Mouse (Mus musculus): ENCODE data around the gene Gpsm1.
A peak's percentile ranks its signal among the peaks of the same experiment; 100 is the strongest.

Gpsm1 gene

DNA sequence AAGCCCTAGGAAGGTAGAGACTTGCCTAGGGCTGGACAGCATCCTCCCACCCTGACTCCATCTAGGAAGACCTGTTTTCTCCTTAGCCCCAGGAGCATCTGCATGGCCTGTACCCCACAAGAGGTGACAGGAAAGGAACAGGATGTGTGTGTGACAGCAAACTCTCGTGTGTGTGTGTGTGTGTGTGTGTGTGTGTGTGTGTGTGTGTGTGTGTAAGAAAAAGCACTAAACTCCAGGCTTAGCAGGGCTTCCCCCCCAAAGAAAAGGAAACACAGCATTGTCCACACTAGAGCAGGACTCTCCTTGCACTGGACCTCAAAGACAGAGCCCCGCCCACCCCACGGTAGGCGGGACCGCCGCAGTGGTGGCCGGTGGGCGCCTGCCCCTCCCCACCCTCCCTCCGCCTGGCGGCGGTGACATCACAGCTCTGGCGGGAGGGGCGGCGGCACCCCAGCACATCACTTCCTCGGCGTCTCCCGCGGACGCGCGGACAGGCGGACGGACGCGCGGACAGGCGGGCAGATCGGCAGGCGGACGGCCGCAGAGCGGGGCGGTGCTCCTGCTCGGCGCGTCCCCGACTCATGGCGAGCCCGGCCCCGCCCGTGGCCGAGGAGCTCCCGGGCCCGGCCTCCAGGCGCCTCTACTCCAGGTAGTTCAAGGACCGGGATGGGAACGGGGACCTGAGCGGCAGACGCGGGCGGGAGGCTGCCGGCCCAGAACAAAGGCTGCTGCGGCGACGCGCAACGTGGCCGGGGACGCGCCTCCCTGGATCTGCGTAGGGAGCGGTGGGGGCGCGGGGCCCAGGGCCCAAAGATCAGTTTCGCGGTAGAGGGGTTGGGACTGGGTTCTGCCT lies at the start of gene Gpsm1:
Gene Gpsm1 (plus strand): TSS at position 444 of the 853 bp plus-strand sequence.
- no peak for DNase-seq (ENCODE audit: low read depth, low spot score)

DNA sequence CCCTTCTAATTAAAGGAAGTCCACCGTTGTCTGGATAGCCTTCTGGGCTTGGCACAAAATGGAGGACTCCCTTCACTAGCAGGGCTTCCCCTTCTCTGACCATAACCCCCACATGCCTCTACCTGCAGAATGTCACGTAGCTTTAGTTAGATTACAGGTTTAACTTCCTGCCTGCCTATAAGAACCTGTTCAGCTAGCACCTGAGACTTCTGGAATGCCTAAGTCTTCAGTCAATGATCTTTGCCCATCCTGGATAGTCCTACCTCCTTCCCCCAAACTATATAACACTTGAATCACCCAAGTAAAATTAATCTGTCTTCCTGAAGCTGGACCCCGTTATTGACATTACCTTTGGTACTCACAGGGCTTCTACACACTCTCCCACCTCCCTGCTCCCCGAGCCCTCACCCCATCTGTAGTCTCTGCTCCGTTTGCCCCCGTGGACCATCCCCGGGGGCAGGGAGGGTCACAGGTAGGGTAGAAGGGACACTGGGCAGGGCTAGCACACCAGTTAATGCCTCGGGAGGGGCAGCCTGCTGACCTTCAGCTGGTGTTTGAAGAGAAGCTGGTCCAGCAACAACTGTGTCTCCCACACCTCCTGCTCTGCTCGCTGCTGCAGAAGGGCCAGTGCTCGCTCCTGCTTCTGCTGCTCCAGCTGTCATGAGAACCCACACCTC lies 49.1 kb upstream of the Gpsm1 start:
- DNase-seq (ENCODE audit: low read depth, low spot score): no peak

DNA sequence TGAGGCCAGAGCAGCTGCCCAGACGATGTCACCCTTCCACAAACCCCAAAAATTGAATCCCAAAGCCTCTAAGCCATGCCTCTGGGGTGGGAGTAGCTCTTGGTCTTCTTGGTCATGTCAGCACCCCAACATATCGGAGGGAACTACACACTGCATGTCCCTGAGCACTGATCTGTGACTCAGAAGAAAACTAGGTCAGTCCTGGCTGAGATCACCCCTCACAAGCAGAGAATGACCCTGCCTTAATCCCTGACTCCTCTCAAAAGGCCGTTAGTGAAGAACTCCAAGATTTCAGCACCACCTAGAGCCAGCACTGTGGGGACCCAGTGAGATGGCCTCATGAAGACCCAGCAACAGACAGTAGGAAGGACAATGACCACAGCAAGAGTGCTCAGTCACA lies 47.1 kb upstream of the Gpsm1 start:
- DNase-seq (ENCODE audit: low read depth, low spot score): no peak

DNA sequence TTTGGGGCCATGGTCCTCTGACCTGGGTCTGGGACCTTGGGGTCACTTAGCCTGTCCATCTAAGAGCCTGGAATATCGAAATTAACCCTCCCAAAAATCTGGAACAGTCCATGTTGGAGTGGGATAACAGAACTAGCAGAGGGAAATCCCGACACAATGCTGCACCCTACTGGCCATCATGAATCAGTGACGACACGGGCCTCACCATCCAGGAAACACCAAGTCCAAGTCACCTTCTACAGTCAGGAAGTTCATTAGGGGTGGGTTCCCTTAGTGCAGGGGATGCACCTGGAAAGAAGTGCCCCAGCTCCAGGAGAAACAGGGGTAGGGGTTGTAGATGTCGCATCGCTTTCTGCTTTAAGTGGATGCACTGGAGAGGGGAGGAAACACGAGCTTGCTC lies 41.7 kb upstream of the Gpsm1 start:
- DNase-seq (ENCODE audit: low read depth, low spot score): peak; percentile 19

DNA sequence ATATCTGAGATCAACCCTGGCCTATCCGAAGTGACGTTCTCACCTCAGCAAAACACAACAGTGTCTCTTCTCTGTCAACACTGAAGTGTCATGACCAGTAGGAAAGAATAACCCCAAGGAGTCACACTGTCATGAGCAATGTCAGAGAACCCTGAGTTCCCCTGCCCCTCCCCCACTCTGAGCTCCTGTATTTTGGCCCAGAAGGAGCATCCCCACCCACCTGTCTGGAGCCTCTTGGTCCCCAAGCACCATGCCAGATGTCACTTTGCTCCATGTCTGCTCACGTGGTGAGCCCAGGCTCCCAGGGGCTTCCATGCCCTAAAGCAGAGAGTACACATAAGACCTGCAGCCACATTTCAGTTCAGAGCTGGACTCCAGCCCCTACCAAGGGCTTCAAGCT lies 35.6 kb upstream of the Gpsm1 start:
- DNase-seq (ENCODE audit: low read depth, low spot score): no peak

DNA sequence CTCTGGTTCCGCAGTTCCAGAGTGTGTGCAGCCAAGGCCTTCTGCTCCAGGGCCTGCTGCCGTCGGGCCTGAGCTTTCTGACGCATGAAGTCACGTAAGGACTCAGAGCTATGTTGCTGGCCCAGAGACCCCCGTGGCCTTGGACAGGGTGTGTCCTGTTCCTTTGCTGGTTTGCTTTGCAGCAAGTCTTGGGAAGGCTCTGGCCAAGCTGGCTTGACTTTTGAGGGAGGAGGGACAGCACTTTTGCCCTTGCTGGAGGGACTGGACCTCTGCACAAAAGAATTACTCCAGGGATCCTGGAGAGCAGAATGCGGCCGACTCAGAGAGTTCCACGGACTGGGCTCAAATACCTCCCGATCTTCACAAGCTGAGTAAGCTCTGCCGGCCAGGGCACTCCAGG lies 34.7 kb upstream of the Gpsm1 start:
- DNase-seq (ENCODE audit: low read depth, low spot score): no peak

DNA sequence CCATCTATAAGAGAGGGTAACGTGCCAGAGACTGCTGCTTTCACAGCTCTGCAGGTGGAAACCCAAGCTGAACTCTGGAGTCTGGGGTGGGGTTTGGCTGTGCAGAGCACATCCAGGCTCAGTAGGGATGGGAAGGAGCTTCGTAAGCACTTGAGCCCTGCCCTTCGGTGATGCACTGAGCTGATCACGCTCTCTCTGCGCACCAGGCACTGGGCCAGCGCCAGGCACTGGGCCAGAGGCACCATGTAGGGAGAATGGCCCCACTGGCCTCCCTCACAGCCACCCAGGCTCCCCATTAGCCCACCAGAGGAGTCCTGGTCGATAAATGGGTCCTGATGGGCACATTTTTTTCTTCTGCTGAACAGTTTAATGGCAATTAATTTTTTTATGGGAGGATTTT lies 29.5 kb upstream of the Gpsm1 start:
- no peak for DNase-seq (ENCODE audit: low read depth, low spot score)

DNA sequence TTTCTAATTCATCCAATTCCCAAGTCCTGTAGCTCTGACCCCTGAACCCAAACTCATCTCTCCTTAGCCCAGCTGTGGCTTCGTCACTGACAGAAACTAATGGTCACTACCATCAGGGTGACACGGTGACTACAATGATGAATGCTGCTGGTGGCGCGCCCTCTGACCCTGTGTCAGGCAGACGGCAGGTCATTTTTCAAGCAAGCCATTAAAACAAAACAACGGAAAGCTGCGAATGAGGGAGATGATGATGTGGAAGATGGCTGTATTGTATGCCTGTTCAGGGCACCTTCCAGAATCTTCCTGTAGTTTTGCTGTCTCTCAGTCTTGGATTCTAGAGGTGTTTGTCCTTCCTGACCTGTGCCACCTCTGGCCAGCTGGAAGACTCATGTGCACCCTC lies 28.9 kb upstream of the Gpsm1 start:
- no peak for DNase-seq (ENCODE audit: low read depth, low spot score)

DNA sequence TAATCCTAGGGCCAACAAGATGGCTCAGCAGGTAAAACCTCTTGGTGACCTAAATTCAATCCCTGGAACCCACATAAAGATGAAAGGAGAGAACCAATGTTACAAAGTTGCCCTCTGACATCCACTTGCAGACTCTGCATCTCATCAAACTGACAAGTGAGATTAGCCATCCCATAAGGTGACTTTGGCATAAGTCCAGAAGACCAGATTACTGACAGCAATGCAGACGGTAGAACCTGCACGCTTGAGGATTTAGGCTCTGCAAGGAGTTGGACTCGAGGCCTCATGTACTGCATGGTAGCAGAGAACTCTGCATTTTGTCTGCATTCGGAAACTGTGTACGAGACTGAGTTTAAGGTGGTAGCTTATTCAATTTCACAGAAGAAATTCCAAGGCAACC lies 25.2 kb upstream of the Gpsm1 start:
- no peak for DNase-seq (ENCODE audit: low read depth, low spot score)

DNA sequence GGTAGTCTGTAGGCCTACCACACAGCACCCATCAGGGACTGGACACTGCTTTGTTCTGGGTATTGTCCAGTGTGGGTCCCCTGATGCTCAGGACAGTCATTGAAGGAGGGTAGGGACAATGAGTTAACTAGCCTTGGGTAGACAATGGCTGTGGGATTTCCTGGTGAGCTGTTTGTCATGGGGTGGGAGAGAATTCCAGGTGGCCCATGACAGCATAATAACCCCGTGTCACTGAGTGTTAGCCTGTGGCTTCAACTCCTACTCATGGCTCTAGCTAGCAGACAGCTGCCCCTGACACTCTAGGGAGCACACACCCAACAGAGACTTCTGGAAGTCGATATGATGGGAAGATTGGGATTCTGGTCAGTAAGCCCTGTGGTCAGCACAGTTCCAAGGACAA lies 20.9 kb upstream of the Gpsm1 start, which contains the start of gene Ccdc187:
Gene Ccdc187 (minus strand): TSS at position 101 of the 400 bp plus-strand sequence.
- DNase-seq (ENCODE audit: low read depth, low spot score): no peak

DNA sequence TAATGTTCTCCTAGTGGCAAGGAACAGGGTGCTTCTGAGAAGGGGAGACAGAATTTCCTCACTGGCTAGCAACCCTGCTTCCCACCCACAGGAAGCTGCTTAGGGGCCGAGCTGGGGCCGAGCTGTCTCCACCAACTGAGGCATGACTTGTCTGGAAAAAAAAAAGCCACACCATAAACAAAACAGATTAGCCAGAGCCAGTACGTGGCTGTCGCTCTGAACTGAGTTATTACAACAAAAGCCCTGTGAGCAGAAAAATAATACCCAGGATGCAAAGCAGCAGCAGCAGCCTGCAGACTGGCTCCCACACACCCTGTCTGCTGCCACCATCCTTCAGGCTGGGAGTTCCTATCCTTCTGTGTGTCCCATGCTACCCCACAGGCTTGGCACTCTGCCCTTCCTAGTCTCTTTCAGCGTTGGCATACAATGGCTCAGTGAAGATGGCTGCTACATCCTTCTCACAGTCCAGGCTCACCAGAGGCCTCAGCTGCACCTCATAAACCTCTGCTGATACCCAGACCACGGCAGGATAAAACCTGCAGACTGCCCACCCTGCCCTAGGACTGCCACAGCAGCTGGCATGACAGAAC lies 18.6 kb upstream of the Gpsm1 start:
- DNase-seq (ENCODE audit: low read depth, low spot score): peak; percentile 83

DNA sequence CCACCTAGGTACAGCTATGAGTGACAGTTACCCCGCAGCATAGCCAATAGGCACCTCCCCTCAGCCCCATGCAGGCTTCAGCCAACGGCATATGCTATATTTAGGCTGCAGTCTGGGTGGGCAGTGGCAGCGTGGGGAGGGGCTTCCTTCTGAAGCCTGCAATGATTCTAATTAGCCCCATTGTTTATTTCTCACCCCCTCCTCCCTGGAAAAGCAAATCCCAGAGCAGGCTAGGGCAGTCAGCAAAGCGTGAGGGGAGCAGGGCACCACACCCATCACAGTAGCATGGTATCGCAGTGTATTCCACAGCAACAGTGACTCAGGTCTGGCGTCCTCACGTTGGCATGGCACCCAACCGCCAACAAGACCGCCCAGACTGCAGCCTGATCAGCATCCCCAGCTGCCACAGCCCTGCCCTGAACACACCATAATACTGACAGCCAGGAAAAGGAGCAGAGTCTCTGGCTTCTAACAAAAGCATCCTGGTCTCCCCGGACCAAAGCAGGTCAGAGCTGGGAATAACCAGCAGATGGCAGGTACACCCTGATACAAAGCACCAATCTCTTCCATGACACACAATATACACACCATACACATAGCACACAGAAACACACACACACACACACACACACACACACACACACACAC lies 17.0 kb upstream of the Gpsm1 start:
- peak; percentile 72 for DNase-seq (ENCODE audit: low read depth, low spot score)

DNA sequence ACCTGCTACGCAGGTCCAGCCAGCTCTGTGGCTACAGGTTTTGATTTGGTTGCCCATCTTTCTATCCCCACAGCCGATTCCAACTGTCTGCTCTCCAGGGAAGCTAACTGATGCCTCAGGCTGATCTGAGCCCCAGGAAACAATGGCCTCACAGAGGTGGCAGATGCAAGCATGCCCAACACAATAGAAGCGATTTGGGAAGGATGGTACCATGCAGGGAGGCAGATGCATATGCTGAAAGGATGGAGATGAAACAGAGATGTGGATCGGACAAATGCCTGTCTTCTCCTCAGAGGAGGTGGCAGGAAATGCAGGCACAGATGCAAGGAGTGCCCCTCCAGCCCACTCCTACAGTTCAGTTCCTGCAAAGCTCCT lies 16.5 kb upstream of the Gpsm1 start:
- DNase-seq (ENCODE audit: low read depth, low spot score): no peak

DNA sequence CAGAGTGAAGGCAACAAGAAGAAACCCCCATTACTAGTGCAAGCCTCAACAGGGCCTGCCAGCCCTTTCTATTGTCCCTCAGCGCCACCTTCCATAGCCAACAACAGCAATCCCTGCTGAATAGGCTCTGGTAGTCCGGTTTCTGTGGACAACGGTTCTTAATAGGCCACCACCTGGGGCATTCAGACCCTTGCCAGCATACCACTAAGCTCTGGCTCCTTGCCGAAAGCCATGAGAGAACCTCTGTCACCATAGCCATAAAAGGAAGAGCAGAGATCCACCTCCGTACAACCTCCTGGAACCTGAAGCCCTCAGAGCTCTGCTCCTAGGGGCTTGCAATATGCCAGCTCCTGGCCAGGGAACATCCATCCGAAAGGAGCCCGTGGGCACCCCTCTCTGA lies 16.0 kb upstream of the Gpsm1 start:
- DNase-seq (ENCODE audit: low read depth, low spot score): no peak

DNA sequence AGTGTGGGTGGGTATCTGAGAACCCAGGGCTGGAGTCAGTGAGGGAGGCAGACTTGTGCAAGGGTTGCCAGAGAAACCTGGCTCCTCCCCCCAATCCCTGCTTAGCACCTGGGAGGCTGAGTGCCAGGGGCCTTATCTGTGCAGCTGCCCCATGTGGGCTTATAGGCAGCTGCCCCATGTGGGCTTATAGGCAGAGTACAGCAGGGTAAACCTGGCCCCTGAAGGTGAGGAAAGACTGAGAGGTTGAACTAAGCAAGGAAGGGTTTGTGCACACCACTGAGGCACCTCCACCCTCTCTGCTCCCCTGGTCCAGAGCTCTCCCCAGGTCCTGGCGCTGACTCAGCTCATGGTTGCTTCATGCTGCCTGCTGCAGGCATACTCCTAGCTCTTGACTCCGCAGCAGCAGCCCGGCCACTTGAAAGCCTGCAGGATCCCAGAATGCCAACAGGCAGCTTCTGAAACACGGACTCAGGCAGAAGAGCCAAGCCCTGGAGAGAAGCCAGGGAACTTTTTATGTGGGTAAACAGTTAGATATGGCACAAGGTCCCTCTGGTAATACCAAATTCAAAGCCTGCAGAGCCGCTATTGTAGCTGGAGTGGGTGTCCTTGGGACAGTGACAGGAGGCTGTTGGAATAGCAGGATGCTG lies 15.0 kb upstream of the Gpsm1 start:
- no peak for DNase-seq (ENCODE audit: low read depth, low spot score)

DNA sequence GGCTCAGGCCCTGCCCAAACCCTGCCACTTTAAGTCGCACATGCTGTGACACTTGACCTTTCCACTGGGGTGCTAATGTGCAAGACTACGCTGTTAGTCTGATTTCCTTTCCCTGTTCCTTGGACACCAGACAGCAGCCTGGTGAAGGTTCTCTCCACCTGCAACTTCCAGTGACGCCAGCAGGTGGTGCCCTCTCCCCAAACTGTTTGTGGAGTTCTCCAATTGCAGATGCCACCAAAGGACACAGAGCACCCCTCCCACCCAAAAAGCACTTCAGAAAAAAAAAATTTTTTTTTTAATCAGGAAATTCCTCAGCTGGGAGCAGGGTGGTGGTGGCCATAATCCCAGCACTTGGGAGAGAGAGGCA lies 14.5 kb upstream of the Gpsm1 start:
- DNase-seq (ENCODE audit: low read depth, low spot score): no peak

DNA sequence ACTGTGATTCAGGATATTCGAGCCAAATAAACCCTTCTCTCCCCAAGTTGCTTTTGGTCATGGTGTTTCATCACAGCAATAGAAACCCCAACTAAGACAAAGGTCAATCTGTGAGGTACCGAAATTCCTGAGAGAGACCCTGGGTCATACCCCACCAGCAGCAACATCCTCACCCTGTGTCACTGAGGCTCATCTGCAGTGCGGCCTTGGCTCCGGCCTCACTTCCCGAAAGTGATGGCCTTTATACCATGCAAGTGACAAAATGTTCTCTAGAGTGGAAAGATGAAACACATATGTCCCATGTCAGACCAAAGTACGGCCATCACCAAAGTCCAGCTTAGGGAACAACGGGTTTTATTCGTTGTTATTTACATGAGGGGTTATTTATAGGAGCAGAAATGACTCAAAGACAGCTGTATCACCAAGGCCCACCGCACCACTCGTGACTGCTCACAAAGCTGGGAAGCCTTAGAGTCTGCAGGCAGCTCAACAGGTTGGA lies 13.3 kb upstream of the Gpsm1 start:
- no peak for DNase-seq (ENCODE audit: low read depth, low spot score)

DNA sequence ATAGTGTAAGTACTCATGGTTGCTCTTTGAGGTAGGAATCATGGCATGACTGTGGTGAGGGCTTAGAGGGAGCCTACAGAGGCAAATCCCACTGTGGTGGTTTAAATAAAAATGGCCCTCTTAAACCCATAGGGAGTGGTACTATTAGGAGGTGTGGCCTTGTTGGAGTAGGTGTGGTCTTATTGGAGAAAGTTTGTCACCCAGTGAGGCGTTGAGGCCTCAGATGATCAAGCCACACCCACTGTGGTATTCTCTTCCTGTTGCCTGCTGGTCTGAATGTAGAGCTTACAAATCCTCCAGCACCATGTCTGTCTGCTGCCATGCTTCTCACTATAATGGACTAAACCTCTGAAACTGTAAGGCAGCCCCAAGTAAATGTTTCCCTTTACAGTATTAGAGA lies 10.6 kb upstream of the Gpsm1 start:
- DNase-seq (ENCODE audit: low read depth, low spot score): no peak

DNA sequence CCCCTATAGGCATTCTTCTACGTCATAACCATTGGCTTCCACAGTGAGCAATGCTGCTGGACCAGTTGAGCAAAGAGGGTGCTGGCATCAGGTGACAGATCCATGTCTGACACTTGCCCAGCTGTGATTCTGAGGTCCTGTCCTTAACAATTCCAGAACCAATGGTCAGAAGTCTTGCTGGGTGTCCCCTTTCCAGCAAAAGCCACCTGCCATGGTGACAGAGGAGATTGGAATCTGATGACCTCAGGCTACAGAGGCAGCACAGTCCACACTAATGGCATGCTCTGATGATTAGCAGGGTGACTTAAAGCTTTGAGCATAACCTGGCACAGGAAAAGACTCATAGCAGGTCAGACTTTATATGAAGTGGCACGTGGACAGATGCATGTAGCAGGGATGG lies 9.8 kb upstream of the Gpsm1 start:
- DNase-seq (ENCODE audit: low read depth, low spot score): no peak

DNA sequence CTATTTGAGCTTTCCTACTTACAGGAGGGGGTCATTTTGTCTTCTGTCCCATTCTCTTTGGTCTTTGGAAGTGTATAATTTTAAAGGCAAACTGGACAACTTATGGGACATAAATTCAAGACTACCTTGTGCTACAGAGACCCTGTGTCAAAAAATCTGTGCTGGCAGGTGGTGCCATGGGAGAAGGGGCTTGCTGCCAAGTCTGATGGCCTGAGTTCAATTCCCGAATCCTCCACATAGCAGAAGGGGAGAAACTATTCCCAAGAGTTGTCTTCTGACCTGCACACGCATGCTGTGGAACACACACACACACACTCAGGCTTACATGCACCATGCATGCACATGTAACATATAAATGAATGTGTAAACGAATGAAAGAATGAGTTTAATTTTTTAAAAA lies 8.6 kb upstream of the Gpsm1 start:
- no peak for DNase-seq (ENCODE audit: low read depth, low spot score)

DNA sequence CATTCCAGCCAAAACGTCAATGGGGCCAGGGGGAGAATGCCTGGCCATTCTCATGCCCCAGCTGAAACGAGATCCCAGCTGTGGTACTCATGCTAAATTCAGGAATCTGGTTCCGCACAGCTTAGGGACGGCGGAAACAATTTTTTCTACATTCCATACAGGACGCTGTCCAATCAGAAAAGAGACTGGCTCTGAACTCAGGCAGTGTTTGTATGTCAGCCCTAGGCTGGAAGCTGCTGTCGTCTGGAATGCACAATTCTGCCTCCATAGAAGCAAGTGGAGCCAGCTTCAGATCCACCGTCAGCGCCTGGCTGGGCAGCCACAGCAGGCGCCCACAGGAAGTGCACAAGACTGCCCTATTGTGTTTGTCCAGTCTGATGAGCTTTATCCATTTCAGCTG lies 5.6 kb upstream of the Gpsm1 start:
- DNase-seq (ENCODE audit: low read depth, low spot score): no peak

DNA sequence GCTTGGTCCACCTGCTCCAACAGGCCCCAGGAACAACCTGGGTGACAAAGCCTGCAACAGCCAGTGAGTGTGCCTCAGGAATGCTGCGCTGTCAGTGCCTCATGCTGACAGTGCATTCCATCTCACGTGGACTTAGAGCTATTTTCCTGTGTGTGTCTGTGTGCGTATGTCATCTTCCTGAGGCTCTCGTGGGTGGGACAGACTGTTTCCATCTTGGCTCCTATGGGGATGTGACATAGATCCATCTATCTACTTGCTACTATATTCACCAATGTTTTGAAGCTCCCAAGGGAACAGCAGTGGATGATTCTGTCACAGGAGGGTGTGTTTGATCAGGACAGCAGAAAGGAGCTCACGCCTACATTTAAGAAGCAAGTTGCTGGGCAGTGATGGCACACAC lies 3.4 kb upstream of the Gpsm1 start:
- DNase-seq (ENCODE audit: low read depth, low spot score): no peak
